Mouse (Mus musculus) midbrain, embryonic 10.5 days (tissue): ENCODE results near the gene Gm13279. TPM values are rescaled to one million over a fixed set of nuclear protein-coding genes. Genes with fewer than 3 reads are reported as not detected.
A peak's percentile ranks its signal among the peaks of the same experiment; 100 is the strongest.
"Not testable (repeated sequence)": the region's sequence is repeated elsewhere in the genome, so short reads cannot be mapped to it uniquely, and the experiment has no call there.

ENCODE experiments used
- DNase-seq: peaks from one replicate; pipeline ENCODE4 v3.0.0-alpha.2; 2017; ENCODE audit warnings: low spot score
- H3K27ac ChIP-seq: fragments of 300-500 bp; sonication (generic); replicated peaks from 2 replicates; pipeline ENCODE4 v1.5.1; 2016; ENCODE audit warnings: mild to moderate bottlenecking
- H3K27me3 ChIP-seq: fragments of 300-500 bp; sonication (generic); 2 replicates; pipeline ENCODE4 v1.6.1; 2016; ENCODE audit warnings: low read depth, mild to moderate bottlenecking; ENCODE audit not compliant: poor library complexity, severe bottlenecking
- H3K36me3 ChIP-seq: fragments of 300-500 bp; sonication (generic); 2 replicates; pipeline ENCODE4 v1.6.1; 2016; ENCODE audit warnings: mild to moderate bottlenecking, moderate library complexity
- H3K4me1 ChIP-seq: fragments of 300-500 bp; sonication (generic); 2 replicates; pipeline ENCODE4 v1.6.1; 2016
- H3K4me3 ChIP-seq: fragments of 300-500 bp; sonication (generic); 2 replicates; pipeline ENCODE4 v1.5.1; 2016; ENCODE audit warnings: mild to moderate bottlenecking, moderate library complexity
- H3K9me3 ChIP-seq: fragments of 300-500 bp; sonication (generic); replicated peaks from 2 replicates; pipeline ENCODE4 v1.6.1; 2016; ENCODE audit warnings: mild to moderate bottlenecking
- WGBS: fragments of 180-500 bp; shearing (Covaris S2); methylation state at CpG from one replicate; pipeline ENCODE4 v1.1.7; 2016; 5-methylcytosine and 5-hydroxymethylcytosine counted together
- polyA plus RNA-seq: library from polyadenylated mRNA; unstranded; fragments of >200 nt; fragmentation: Nextera tagmentation; extraction: Ambion mirVana; gene quantifications from 2 replicates; pipeline ENCODE4 v1.2.1, GENCODE M21; 2016

The Gm13279 gene
- polyA plus RNA-seq, 1 experiment from 2014 or later, result not detected

- H3K27ac ChIP-seq, H3K4me3 ChIP-seq, DNase-seq, H3K9me3 ChIP-seq, H3K4me1 ChIP-seq, H3K27me3 ChIP-seq, H3K36me3 ChIP-seq: not testable (repeated sequence)
- WGBS, result no CpG with 5 or more reads among the region's 29 CpGs
Measured at GRCm38 (mm10) chr4:88776622-88777021, 20.6 kb upstream of the Gm13279 start, which contains the start of gene Gm13289. TSS of gene Gm13289 (plus strand) at chr4:88776922.

- not testable (repeated sequence) for H3K4me3 ChIP-seq, H3K36me3 ChIP-seq, H3K4me1 ChIP-seq, DNase-seq, H3K27ac ChIP-seq, H3K9me3 ChIP-seq, H3K27me3 ChIP-seq
- WGBS, result no CpG with 5 or more reads among the region's 29 CpGs
Measured at GRCm38 (mm10) chr4:88779550-88779949, 17.6 kb upstream of the Gm13279 start, which contains the start of gene Gm13272. TSS of gene Gm13272 (plus strand) at chr4:88779850.

GRCm38 (mm10) chr4:88780320-88780719, 16.9 kb upstream of the Gm13279 start:
- H3K27ac ChIP-seq, H3K9me3 ChIP-seq, DNase-seq, H3K4me3 ChIP-seq, H3K36me3 ChIP-seq, H3K4me1 ChIP-seq, H3K27me3 ChIP-seq: not testable (repeated sequence)
- 43% methylated on average over 16 of the region's 18 CpGs for WGBS

GRCm38 (mm10) chr4:88781831-88782230, 15.4 kb upstream of the Gm13279 start, which contains the start of gene Ifnz:
TSS of gene Ifnz (plus strand) at chr4:88782131.
- not testable (repeated sequence) for H3K9me3 ChIP-seq, H3K4me1 ChIP-seq, H3K27me3 ChIP-seq, DNase-seq, H3K27ac ChIP-seq, H3K36me3 ChIP-seq
- H3K4me3 ChIP-seq, result peak within 1 kb of the TSS; percentile 35; the same call in 1 of the 2 replicates
- WGBS, result 28% methylated on average over 5 of the region's 7 CpGs

- not testable (repeated sequence) for H3K27me3 ChIP-seq, H3K27ac ChIP-seq, DNase-seq, H3K4me1 ChIP-seq, H3K9me3 ChIP-seq, H3K36me3 ChIP-seq
- WGBS, result 0% methylated on average over 12 of the region's 31 CpGs
- peak overlapping the region; percentile 35; the same call in 1 of the 2 replicates for H3K4me3 ChIP-seq
Measured at GRCm38 (mm10) chr4:88782335-88782734, 14.9 kb upstream of the Gm13279 start.

GRCm38 (mm10) chr4:88785409-88785808, 11.8 kb upstream of the Gm13279 start, which contains the start of gene Gm13276:
TSS of gene Gm13276 (plus strand) at chr4:88785709.
- not testable (repeated sequence) for H3K27me3 ChIP-seq, H3K27ac ChIP-seq, H3K9me3 ChIP-seq, DNase-seq, H3K4me1 ChIP-seq, H3K4me3 ChIP-seq, H3K36me3 ChIP-seq
- no CpG with 5 or more reads among the region's 27 CpGs for WGBS

GRCm38 (mm10) chr4:88788402-88788801, 8.8 kb upstream of the Gm13279 start, which contains the start of gene Gm13277:
TSS of gene Gm13277 (plus strand) at chr4:88788632.
- not testable (repeated sequence) for H3K27me3 ChIP-seq, H3K36me3 ChIP-seq, H3K4me3 ChIP-seq, H3K27ac ChIP-seq, H3K4me1 ChIP-seq, H3K9me3 ChIP-seq, DNase-seq
- WGBS, result 0% methylated on average over 4 of the region's 28 CpGs

- not testable (repeated sequence) for H3K4me3 ChIP-seq, H3K36me3 ChIP-seq, H3K4me1 ChIP-seq, H3K27ac ChIP-seq, H3K9me3 ChIP-seq, DNase-seq, H3K27me3 ChIP-seq
- WGBS, result no CpG with 5 or more reads among the region's 28 CpGs
Measured at GRCm38 (mm10) chr4:88791250-88791649, 5.9 kb upstream of the Gm13279 start, which contains the start of gene Gm13278. TSS of gene Gm13278 (plus strand) at chr4:88791550.

- WGBS, result 0% methylated on average over 19 of the region's 52 CpGs
- H3K4me1 ChIP-seq, H3K4me3 ChIP-seq, H3K9me3 ChIP-seq, H3K27me3 ChIP-seq, DNase-seq, H3K27ac ChIP-seq, H3K36me3 ChIP-seq: not testable (repeated sequence)
Measured at GRCm38 (mm10) chr4:88793936-88794675, 3.1 kb upstream of the Gm13279 start, which contains the start of gene Gm13275. TSS of gene Gm13275 (plus strand) at chr4:88794487.

- DNase-seq, H3K27ac ChIP-seq, H3K4me3 ChIP-seq, H3K27me3 ChIP-seq, H3K4me1 ChIP-seq, H3K36me3 ChIP-seq, H3K9me3 ChIP-seq: not testable (repeated sequence)
- WGBS, result 12% methylated on average over 5 of the region's 7 CpGs
Measured at GRCm38 (mm10) chr4:88799365-88799764, 2.2 kb downstream of the Gm13279 start, which contains the start of gene Gm13285. TSS of gene Gm13285 (plus strand) at chr4:88799665.

GRCm38 (mm10) chr4:88802954-88803353, 5.8 kb downstream of the Gm13279 start, which contains the start of gene Gm13287:
TSS of gene Gm13287 (plus strand) at chr4:88803254.
- H3K27ac ChIP-seq, H3K4me3 ChIP-seq, H3K4me1 ChIP-seq, H3K9me3 ChIP-seq, H3K36me3 ChIP-seq, DNase-seq: not testable (repeated sequence)
- no CpG with 5 or more reads among the region's 29 CpGs for WGBS
- H3K27me3 ChIP-seq, result peaks cover 16% of the 10 kb centered on the region

- WGBS, result no CpG with 5 or more reads among the region's 8 CpGs
- not testable (repeated sequence) for H3K4me3 ChIP-seq, H3K4me1 ChIP-seq, H3K27ac ChIP-seq, H3K9me3 ChIP-seq, H3K36me3 ChIP-seq, DNase-seq
- peaks cover 16% of the 10 kb centered on the region for H3K27me3 ChIP-seq
Measured at GRCm38 (mm10) chr4:88805231-88805630, 8.0 kb downstream of the Gm13279 start, which contains the start of gene Gm13288. TSS of gene Gm13288 (plus strand) at chr4:88805531.

- not testable (repeated sequence) for H3K4me3 ChIP-seq, H3K36me3 ChIP-seq, H3K4me1 ChIP-seq, H3K9me3 ChIP-seq, DNase-seq, H3K27ac ChIP-seq
- peaks cover 16% of the 10 kb centered on the region for H3K27me3 ChIP-seq
- WGBS, result 0% methylated on average over 8 of the region's 34 CpGs
Measured at GRCm38 (mm10) chr4:88805761-88806160, 8.6 kb downstream of the Gm13279 start.
